Mouse (Mus musculus) 3T3-L1 (cell line): ENCODE measurements around the gene Gm28171.
"Not testable (repeated sequence)": the region's sequence is repeated elsewhere in the genome, so short reads cannot be mapped to it uniquely, and the experiment has no call there.

Experiments
- DNase-seq: peaks from one replicate; pipeline ENCODE4 v3.0.0-alpha.2; 2015; ENCODE audit warnings: low read depth, low spot score

The Gm28171 gene

DNA sequence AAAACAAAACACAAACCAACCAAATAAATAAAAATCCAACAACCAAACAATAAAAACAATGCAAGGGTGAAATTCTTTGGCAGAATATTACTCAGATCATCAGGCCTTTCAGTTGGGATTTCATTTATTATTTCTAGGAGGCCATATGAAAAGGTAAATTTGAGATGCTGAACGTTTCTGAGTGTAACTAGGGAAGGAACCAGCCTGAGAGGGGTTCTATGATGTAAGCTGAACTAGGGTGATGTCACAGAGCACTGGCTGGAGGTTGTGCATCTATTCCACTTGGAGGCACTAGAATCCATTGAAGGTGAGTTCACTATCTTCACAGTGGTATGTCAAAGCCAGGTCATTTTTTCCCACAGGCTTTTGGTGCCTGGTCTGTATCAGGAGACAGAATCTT lies at the start of gene Gm28171:
TSS of gene Gm28171 (plus strand) at position 301 of the 400 bp plus-strand sequence.
- DNase-seq: not testable (repeated sequence)
